Mouse (Mus musculus) adrenal gland, adult 8-10 months (tissue): Measurements from ENCODE around the gene Cmtm4. TPM values are rescaled to one million over a fixed set of nuclear protein-coding genes. Genes with fewer than 3 reads are reported as not detected.
A peak's percentile ranks its signal among the peaks of the same experiment; 100 is the strongest.

Source experiments
- DNase-seq: peaks from one replicate; pipeline ENCODE4 v3.0.0; 2022
- total RNA-seq, 4 experiments: library from RNA; stranded (reverse); gene quantifications; 2 replicates each; pipeline ENCODE4 v1.2.4; 2022

The Cmtm4 gene
- total RNA-seq, 4 experiments from 2014 or later = 41.3 to 57.6 (median 54.9) TPM

- DNase-seq = no peak
Observed at GRCm38 (mm10) chr8:104374269-104374668, 21.3 kb downstream of the Cmtm4 start.

DNA sequence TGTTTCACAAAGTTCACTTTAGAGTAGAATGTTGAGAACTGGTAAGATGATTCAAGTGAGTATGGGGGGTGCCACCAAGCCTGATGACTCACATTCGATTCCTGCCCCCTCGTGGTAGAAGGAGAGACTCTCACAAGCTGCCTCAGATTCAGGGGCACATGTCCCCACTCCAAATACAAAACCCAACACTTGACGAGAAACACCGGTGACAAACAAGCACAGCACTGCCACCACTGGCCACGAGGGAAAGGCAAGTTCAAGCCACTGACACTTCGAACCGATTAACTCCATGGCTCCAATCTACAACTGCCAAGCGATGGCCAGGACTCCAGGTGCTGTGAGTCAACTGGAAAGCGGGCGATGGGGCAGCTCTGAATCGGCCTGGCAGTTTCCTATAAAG is 21.8 kb downstream of the Cmtm4 start:
- no peak for DNase-seq

DNA sequence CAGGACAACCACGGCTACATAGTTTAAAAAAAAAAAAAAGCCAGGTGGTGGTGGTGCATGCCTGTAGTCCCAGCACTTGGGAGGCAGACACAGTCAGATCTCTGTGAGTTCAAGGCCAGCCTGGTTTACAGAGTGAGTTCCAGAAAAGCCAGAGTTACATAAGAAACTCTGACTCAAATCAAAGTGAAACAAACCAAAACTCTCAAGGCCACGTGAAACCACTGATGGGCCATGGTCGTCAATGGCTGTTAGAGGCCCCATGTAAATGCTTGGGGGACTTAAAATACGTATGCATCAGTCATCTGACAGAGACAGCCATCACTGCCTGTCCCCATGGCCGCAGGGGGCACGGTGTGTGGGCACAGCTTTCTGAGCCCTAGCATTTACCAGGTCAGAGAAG is 24.5 kb downstream of the Cmtm4 start:
- DNase-seq = no peak

DNA sequence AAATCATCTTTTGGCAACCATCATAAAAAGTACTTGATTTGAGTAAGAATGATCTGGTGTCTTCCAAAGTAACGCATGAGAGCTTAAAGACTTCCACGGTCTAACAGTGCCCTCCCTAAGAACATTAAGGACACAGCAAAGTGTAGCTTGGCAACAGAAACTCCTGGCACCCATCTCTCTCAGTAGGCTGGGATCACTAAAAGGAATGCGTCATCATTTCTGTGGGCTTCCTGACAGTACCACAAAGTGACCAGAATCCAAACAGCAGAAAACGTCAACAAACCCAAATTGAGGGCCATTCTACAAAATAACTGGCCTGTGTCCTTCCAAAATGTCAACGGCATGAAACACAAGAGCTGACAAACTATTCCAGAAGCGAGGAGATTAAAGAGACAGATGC is 25.5 kb downstream of the Cmtm4 start:
- DNase-seq = no peak

DNA sequence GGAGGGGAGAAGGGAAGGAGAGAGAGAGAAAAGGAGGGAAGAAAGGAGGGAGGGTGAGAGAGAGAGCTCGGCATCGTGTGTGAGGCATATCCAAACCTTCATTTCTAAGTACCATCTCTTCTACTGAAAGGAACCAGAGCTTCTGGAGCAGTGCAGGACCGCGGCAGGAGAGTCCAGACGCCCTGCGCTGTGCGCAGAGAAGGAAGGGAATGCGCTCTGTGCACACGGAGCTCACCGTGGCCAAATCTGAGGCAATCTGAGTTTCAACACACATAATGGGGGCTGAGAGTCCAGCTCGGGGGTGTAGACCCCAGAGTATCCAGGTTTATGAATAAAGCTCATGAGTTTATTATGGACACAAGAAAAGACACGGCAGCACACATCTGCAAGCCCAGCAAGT is 26.0 kb downstream of the Cmtm4 start:
- no peak for DNase-seq

DNA sequence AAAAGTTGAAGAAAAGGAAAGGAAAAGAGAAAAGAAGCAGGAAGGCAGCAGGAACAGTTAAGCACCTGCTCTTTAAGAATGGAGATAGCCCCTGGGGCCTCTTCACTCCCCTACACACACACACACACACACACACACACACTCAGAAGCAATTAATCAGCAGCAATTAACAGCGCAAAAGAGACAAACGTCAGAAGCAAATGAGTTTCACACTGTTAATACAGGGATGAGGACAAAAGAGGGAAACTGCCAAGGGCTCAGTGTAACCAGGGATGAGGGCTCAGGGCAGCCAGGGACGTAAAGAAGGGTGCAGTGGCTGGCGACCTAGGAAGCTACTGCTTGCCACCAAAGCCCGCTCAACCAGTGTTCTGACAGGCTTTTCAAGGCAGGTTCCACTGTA is 28.2 kb downstream of the Cmtm4 start:
- no peak for DNase-seq

GRCm38 (mm10) chr8:104365695-104366094 is 29.9 kb downstream of the Cmtm4 start:
- DNase-seq = no peak

- no peak for DNase-seq
Observed at GRCm38 (mm10) chr8:104359778-104360456, 35.7 kb downstream of the Cmtm4 start.

DNA sequence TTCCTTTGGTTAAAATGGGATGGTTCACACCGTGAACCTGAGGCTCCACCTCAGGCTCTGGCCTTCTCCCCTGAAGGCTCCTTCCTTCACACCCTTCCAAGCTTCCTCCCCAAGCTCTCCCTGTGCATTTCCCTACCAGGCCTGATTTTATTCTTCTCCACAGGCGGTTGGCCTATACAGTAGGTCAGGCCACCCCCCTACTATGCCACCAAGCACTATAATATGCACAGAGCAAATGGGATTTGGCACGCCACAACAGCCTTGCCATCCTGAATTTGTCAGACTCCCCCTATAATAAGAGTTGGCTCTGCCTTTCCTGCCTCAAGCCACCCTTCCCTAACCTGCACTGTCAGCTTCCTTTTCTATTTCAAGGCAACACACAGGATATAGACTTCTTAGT is 37.0 kb downstream of the Cmtm4 start:
- no peak for DNase-seq

- no peak for DNase-seq
Observed at GRCm38 (mm10) chr8:104354504-104354903, 41.1 kb downstream of the Cmtm4 start.

GRCm38 (mm10) chr8:104353186-104353585 is 42.4 kb downstream of the Cmtm4 start:
- no peak for DNase-seq

DNA sequence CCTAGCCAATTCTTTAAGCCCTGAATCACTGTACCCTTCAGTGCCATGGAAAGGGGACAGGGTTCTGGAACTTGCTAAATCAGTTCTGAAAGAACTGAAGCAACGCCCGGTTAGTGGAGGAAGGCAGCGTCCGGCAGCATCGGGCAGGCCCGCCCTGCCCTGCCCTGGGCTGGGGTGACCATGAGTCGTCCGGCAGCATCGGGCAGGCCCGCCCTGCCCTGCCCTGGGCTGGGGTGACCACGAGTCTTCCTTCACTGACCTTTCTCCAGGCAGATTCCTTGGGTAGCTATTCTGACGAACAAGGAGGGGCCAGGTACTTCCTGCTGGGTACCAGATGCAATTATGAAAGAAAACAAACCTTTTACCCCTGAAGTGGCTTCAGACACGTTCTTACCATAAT is 45.6 kb downstream of the Cmtm4 start:
- DNase-seq = no peak

- DNase-seq = no peak
Observed at GRCm38 (mm10) chr8:104348971-104349370, 46.6 kb downstream of the Cmtm4 start.

- no peak for DNase-seq
Observed at GRCm38 (mm10) chr8:104346706-104347105, 48.9 kb downstream of the Cmtm4 start.

- DNase-seq = no peak
Observed at GRCm38 (mm10) chr8:104344622-104345021, 51.0 kb downstream of the Cmtm4 start.

- peak; percentile 80 for DNase-seq
Observed at GRCm38 (mm10) chr8:104343957-104344356, 51.6 kb downstream of the Cmtm4 start.

- no peak for DNase-seq
Observed at GRCm38 (mm10) chr8:104342426-104342825, 53.2 kb downstream of the Cmtm4 start.

GRCm38 (mm10) chr8:104341678-104342077 is 53.9 kb downstream of the Cmtm4 start:
- no peak for DNase-seq

DNA sequence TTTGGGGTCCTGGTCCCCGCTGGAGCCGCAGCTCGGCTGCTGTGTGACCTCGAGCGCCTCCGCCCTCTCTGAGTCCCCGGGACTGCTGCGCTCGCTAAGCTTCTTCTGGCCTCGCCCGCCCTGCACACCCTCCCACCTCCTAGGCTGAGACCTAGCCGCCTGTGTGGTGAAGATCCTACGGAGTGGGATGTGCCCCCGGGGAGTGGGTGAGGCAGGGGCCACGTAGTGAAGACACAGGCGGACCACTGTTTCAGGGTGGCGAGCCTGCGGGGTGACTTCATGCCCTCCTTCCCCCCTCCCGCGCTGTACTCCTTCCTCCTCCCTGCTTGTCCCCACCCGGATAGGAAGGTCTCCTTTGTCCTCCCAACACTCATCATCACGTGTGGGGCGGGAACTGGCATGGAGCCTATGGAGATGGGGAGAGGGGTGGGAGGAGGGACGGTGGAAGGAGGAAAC is 54.5 kb downstream of the Cmtm4 start:
- DNase-seq = peak; percentile 73

GRCm38 (mm10) chr8:104340233-104341105 is 55.1 kb downstream of the Cmtm4 start:
- DNase-seq = peak; percentile 80

DNA sequence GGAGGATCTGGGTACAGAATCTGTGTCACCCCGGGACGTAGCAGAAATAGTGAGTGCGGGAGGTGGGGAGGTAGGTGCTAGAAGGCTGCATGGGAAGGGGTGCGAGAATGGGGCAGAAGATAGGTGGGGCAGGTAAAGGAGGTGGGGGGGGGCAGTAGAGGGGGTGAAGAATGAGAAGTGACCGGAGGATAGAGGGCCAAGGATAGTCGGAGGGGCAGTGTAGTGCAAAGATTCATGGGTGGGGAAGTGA is 55.7 kb downstream of the Cmtm4 start:
- no peak for DNase-seq

- no peak for DNase-seq
Observed at GRCm38 (mm10) chr8:104339229-104339982, 56.2 kb downstream of the Cmtm4 start, which contains the start of gene Cmtm3. Cmtm3 (plus strand) TSS chr8:104339410.

DNA sequence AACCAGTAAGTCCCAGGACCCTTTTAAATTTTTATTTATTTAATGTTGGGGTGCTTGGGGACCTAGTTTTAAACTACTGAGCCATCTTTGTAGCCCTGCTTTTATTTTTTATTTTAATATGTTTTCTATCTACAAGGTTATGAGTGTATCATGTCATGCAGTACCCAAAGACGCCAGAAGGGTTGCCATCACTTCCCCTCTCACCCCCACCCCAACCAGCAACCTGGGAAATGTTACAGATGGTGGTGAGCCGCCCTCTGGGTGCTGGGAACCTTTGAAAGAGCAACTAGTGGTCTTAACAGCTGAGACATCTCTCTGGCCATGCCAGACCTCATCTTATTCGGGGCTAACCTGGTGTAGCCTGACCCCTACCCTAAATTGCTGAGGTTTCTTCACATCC is 57.7 kb downstream of the Cmtm4 start:
- no peak for DNase-seq
